Mouse (Mus musculus) lung, adult 18-20 months (tissue): ENCODE measurements at regions not wholly inside any gene's neighbourhood (a gene's known extent, or its start where the extent isn't known, plus 50 kb on each side); places are given as distances from the start of the nearest gene placed in this dataset.
A peak's percentile ranks its signal among the peaks of the same experiment; 100 is the strongest.

Source experiments
- DNase-seq, 2 experiments: peaks; one replicate each; pipeline ENCODE4 v3.0.0; 2022; ENCODE audit warnings: mixed read lengths in 2 of 2

DNA sequence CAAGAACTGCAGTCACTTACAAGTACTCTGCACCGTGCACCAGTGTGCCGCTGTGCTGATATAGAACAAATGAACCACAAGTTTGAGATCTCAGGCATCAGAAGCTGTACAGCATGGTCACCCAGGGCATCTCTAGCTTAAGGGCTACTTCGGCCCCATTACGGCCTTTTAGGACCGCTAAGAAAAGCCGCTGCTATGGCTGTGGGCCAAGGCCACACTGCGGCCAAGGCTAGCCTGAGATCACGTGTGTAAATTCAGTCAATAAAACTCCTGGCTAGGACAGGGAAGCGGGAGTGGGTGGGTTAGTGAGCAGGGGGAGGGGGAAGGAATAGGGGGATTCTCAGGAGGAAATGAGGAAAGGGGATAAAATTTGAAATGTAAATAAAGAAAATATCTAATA lies 50.9 kb upstream of the Atp12a start:
- DNase-seq = no peak

DNA sequence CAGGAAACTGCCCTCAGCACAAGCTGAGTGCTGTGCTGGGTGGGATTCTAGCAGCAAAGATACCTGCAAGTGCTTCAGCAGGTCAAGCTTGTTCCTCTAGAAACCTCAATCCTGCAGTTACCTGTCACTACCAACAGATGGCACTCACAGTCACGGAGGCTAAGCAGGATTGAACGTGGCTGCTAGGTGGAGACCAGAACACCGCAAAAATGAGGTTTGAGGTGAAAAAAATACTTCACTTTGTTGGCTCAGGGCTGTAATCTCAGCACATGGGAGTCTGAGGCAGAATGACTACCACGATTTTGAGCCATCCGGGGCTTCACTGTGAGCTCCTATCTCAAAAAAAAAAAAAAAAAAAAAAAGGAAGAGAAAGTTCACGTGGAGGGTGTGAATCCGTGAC lies 50.4 kb upstream of the Atp12a start:
- DNase-seq = peak; percentile 22 to 38
